Mouse (Mus musculus): ENCODE measurements around the gene Polr3b. TPM values are rescaled to one million over a fixed set of nuclear protein-coding genes. Genes with fewer than 3 reads are reported as not detected.

Polr3b gene
- polyA plus RNA-seq, 1 experiment, result 1.6 TPM

DNA sequence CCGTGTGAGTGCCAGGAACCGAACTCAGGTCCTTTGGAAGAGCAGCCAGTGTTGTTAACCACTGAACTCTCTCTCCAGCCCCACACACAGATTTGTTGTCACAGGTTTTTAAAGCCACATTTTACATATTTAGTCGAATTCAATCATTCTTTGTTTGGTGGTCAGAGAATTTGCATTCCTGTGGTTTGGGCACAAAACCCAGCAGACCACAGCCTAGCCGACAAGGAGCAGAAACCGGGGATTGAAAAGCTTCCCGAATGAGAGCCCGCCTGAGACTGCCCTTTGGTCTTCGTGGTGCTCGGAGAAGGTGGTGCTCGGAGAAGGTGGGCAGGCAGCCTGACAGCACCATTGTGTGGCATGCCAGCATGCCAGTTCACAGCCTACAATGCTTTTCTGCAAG, 91.0 kb downstream of the Polr3b start:
- H3K4me1 ChIP-seq (ENCODE audit: control insufficient read depth, insufficient read depth, insufficient read length, low read length), result no peaks in the 10 kb centered on the region
- WGBS, result 76% methylated on average over 10 of the region's 10 CpGs
- no peaks in the 10 kb centered on the region for H3K27me3 ChIP-seq (ENCODE audit: control insufficient read depth, insufficient read depth, low read length)
- TF ChIP-seq CTCF (IDR thresholded peaks at IDR 0.05; ENCODE audit: extremely low read depth, insufficient read length, insufficient replicate concordance, low read depth, low read length), result no peak
- no peak for TF ChIP-seq POLR2A (IDR thresholded peaks at IDR 0.05; ENCODE audit: low read depth, low read length)
- H3K36me3 ChIP-seq (ENCODE audit: control insufficient read depth, insufficient read depth, low read length), result peaks cover 9% of the 10 kb centered on the region; the same call in 1 of the 2 replicates
- no peak overlapping the region for H3K4me3 ChIP-seq (ENCODE audit: low read depth, low read length)
- no peak overlapping the region for H3K27ac ChIP-seq (ENCODE audit: insufficient read depth, low read depth, low read length)

DNA sequence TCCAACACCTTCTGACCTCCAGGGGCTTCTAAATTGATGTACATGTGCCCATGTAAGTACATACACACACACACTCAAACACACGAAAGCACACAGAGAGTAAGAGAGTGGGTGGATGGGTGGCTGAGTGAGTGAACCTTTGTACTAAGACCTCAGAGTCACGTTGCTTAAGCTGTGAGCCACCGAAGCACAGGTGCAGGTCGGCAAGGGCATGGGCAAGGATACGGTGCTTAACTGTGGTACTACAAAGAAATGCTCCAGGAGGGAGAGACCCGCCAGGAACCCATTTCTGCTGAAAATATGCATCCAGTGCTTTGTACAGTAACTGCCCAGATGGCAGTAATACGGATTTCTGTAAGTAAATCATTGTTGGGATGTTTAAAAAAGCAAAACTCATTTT, 93.5 kb downstream of the Polr3b start:
- WGBS, result 87% methylated on average over 7 of the region's 7 CpGs
- no peak for TF ChIP-seq POLR2A (IDR thresholded peaks at IDR 0.05; ENCODE audit: low read depth, low read length)
- no peak for TF ChIP-seq CTCF (IDR thresholded peaks at IDR 0.05; ENCODE audit: extremely low read depth, insufficient read length, insufficient replicate concordance, low read depth, low read length)

DNA sequence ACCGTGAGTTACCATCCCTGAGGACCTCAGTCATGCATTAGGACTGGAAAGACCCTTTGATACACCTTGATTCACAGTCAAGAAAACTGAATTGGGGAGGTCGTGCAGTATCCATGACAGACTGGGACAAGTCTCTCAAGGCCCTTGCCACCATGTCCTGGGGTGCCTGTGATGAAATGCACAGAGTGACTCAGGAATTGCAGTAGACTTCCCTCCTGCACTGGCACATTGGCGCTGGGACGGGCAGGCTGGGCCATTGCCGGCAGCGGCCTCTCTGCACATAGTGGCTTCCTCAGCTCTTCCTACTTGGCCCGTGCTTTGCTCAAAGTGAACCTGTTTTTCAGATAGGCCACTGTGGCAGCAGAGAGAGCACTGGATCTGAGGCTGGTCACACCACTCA, 94.5 kb downstream of the Polr3b start:
- no peak overlapping the region for H3K4me3 ChIP-seq (ENCODE audit: low read depth, low read length)
- H3K36me3 ChIP-seq (ENCODE audit: control insufficient read depth, insufficient read depth, low read length), result peaks cover 22% of the 10 kb centered on the region
- WGBS, result 93% methylated on average over 7 of the region's 7 CpGs
- H3K4me1 ChIP-seq (ENCODE audit: control insufficient read depth, insufficient read depth, insufficient read length, low read length), result no peaks in the 10 kb centered on the region
- H3K27ac ChIP-seq (ENCODE audit: insufficient read depth, low read depth, low read length), result no peak overlapping the region
- H3K27me3 ChIP-seq (ENCODE audit: control insufficient read depth, insufficient read depth, low read length), result no peaks in the 10 kb centered on the region
- TF ChIP-seq POLR2A (IDR thresholded peaks at IDR 0.05; ENCODE audit: low read depth, low read length) (no peak), CTCF (IDR thresholded peaks at IDR 0.05; ENCODE audit: extremely low read depth, insufficient read length, insufficient replicate concordance, low read depth, low read length) (no peak)

More for the DNA sequence above, 93.5 kb downstream of the Polr3b start:
- Histone ChIP-seq H3K4me3 (ENCODE audit: low read depth, low read length) (no peak overlapping the region), H3K4me1 (ENCODE audit: control insufficient read depth, insufficient read depth, insufficient read length, low read length) (no peaks in the 10 kb centered on the region), H3K27me3 (ENCODE audit: control insufficient read depth, insufficient read depth, low read length) (no peaks in the 10 kb centered on the region), H3K27ac (ENCODE audit: insufficient read depth, low read depth, low read length) (no peak overlapping the region), H3K36me3 (ENCODE audit: control insufficient read depth, insufficient read depth, low read length) (peaks cover 18% of the 10 kb centered on the region)

DNA sequence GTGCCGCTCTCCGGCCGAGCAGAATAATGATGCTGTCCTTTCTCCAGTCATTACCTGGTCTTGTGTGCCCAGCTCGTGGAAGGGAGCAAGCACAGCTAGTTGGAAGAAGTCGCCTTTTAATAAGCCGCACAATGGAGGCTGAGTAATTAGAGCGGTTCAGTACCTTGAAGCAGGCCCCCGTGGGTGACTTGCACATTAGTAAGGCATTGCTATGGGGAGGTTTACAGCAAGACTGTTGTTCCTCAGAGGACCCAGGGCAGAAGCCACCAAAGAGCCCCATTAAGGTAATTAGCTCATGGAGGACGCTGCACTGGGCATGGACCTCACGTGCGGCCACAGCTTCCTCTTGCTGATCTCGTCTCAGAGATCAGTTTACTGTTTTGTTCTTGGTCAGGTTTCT, 100.6 kb downstream of the Polr3b start:
- Histone ChIP-seq H3K4me1 (ENCODE audit: control insufficient read depth, insufficient read depth, insufficient read length, low read length) (no peaks in the 10 kb centered on the region), H3K36me3 (ENCODE audit: control insufficient read depth, insufficient read depth, low read length) (peaks cover 19% of the 10 kb centered on the region), H3K27me3 (ENCODE audit: control insufficient read depth, insufficient read depth, low read length) (no peaks in the 10 kb centered on the region), H3K27ac (ENCODE audit: insufficient read depth, low read depth, low read length) (no peak overlapping the region), H3K4me3 (ENCODE audit: low read depth, low read length) (no peak overlapping the region)
- WGBS, result 93% methylated on average over 12 of the region's 12 CpGs
- TF ChIP-seq CTCF (IDR thresholded peaks at IDR 0.05; ENCODE audit: extremely low read depth, insufficient read length, insufficient replicate concordance, low read depth, low read length) (no peak), POLR2A (IDR thresholded peaks at IDR 0.05; ENCODE audit: low read depth, low read length) (no peak)

DNA sequence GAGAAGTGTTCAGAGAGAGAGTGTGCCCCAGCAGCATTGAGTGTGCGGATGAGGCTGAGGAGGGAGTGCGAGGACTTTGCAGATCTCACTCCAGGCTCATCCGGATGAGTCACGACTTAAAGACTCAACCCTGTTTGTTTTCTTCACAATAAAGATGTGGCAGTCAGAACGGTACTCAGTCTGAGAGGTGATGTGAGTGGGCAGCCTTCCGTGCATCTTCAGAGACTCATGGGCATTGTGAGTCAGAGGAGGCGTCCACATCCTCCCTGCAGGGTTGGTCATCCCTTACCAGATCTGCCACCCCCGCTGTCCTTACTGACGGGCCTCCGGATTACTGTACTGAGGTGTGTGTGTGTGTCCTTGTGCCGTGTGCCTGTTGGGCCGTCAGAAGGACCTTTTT, 104.9 kb downstream of the Polr3b start:
- TF ChIP-seq CTCF (IDR thresholded peaks at IDR 0.05; ENCODE audit: extremely low read depth, insufficient read length, insufficient replicate concordance, low read depth, low read length) (no peak), POLR2A (IDR thresholded peaks at IDR 0.05; ENCODE audit: low read depth, low read length) (no peak)
- Histone ChIP-seq H3K27ac (ENCODE audit: insufficient read depth, low read depth, low read length) (no peak overlapping the region), H3K36me3 (ENCODE audit: control insufficient read depth, insufficient read depth, low read length) (peaks cover 5% of the 10 kb centered on the region; the same call in 1 of the 2 replicates), H3K4me1 (ENCODE audit: control insufficient read depth, insufficient read depth, insufficient read length, low read length) (no peaks in the 10 kb centered on the region), H3K27me3 (ENCODE audit: control insufficient read depth, insufficient read depth, low read length) (no peaks in the 10 kb centered on the region), H3K4me3 (ENCODE audit: low read depth, low read length) (no peak overlapping the region)
- 86% methylated on average over 12 of the region's 12 CpGs for WGBS

DNA sequence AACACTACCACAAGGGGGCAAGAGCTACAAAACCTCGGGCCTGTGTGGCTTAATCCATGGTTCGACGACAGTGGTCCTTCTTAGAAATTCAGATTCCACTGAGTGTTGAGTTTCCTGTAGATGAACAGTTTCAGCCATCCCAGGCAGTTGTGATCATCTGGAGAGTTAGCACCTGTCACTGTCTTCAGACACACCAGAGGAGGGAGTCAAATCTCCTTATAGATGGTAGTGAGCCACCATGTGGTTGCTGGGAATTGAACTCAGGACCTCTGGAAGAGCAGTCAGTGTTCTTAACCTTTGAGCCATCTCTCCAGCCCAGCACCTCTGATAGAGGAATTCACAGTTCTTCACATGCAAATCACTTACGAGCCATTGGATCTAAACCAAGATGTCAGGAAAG, 105.7 kb downstream of the Polr3b start:
- no peak overlapping the region for H3K27ac ChIP-seq (ENCODE audit: insufficient read depth, low read depth, low read length)
- 83% methylated on average over 4 of the region's 4 CpGs for WGBS
- H3K4me1 ChIP-seq (ENCODE audit: control insufficient read depth, insufficient read depth, insufficient read length, low read length), result no peaks in the 10 kb centered on the region
- no peak overlapping the region for H3K4me3 ChIP-seq (ENCODE audit: low read depth, low read length)
- H3K27me3 ChIP-seq (ENCODE audit: control insufficient read depth, insufficient read depth, low read length), result no peaks in the 10 kb centered on the region
- no peak for TF ChIP-seq CTCF (IDR thresholded peaks at IDR 0.05; ENCODE audit: extremely low read depth, insufficient read length, insufficient replicate concordance, low read depth, low read length)
- no peak for TF ChIP-seq POLR2A (IDR thresholded peaks at IDR 0.05; ENCODE audit: low read depth, low read length)
- peaks cover 5% of the 10 kb centered on the region; the same call in 1 of the 2 replicates for H3K36me3 ChIP-seq (ENCODE audit: control insufficient read depth, insufficient read depth, low read length)

DNA sequence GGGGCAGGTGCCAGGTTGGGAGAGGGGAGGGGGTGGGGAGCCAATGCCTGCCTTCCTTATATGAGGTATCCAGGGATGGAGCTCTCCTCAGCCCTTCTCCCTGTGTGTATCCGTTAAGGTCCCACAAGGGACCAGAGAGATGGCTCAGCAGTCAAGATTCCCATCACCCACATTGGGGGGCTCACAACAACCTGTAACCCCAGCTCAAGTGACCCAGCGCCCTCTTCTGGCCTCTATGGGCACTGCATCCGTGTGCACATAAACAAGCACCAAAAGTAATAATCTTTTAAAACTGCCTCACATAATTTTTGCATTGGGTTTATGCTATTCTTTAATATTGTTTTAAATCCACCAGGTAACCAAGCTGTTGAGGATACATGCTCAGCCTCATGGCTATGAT, 108.0 kb downstream of the Polr3b start:
- TF ChIP-seq CTCF (IDR thresholded peaks at IDR 0.05; ENCODE audit: extremely low read depth, insufficient read length, insufficient replicate concordance, low read depth, low read length) (peak; percentile 49; the same call in 1 of the 2 replicates), POLR2A (IDR thresholded peaks at IDR 0.05; ENCODE audit: low read depth, low read length) (no peak)
- Histone ChIP-seq H3K27me3 (ENCODE audit: control insufficient read depth, insufficient read depth, low read length) (no peaks in the 10 kb centered on the region), H3K36me3 (ENCODE audit: control insufficient read depth, insufficient read depth, low read length) (peaks cover 5% of the 10 kb centered on the region; the same call in 1 of the 2 replicates), H3K27ac (ENCODE audit: insufficient read depth, low read depth, low read length) (no peak overlapping the region), H3K4me1 (ENCODE audit: control insufficient read depth, insufficient read depth, insufficient read length, low read length) (no peaks in the 10 kb centered on the region), H3K4me3 (ENCODE audit: low read depth, low read length) (no peak overlapping the region)
- WGBS, result 81% methylated on average over 3 of the region's 3 CpGs
